ENCODE assay signal across 17 mouse cellular contexts in the genomic region with DNA sequence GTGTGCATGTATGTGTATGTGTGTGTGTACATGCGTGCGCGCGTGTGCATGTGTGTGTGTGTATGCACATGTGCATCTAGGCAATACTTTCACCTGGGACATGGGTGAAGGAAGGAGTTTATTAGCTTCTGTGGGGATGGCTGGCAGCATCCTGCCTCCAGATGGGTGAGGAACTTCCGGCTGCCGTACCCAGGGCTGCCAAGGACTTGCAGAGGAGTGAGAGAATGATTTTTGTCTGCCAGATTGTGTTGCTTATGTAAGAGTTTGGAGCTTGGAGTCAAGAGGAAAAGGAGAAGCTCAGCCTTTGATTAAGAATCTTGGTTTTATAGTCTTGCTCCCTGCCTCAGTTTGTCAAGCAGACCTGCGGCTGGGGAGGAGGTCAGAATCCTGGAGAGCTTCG. TPM values are rescaled to one million over a fixed set of nuclear protein-coding genes. Genes with fewer than 3 reads are reported as not detected.
DNase-seq lines count a peak whose midpoint lies in the region; ATAC-seq and TF ChIP-seq lines count a peak whose summit lies in the region.
"Had no signal": no experiment of that assay in that cellular context is flagged by ENCODE, and none has a peak within 500 bp of the region (broad histone marks: within the 10 kb centered on the region; RNA-seq: fewer than 3 reads in every experiment).

No protein-coding gene starts in this region.

- H3K27me3 ChIP-seq in cerebellum, adult 2 months (ENCODE audit: control insufficient read depth, insufficient read depth, low read length) = no peaks in the 10 kb centered on the region
- H3K27me3 ChIP-seq: midbrain, embryonic 13.5 days had no signal

- TF ChIP-seq CTCF in cerebellum, adult 2 months (IDR thresholded peaks at IDR 0.05; ENCODE audit: borderline replicate concordance, insufficient read depth, low read depth, low read length) = no peak
- no peak for TF ChIP-seq CTCF in layer of hippocampus, adult 2 months (conservative IDR thresholded peaks at IDR 0.05)

- no peak for TF ChIP-seq POLR2A in cerebellum, adult 2 months (IDR thresholded peaks at IDR 0.05; ENCODE audit: borderline replicate concordance, insufficient read depth, low read length)

- ATAC-seq in erythroblast, adult 5-6 weeks (replicated peaks; ENCODE audit: low FRiP score, poor library complexity, severe bottlenecking) = no peak
- ATAC-seq: CD4-positive, CD25-positive, alpha-beta regulatory T cell, adult 4 months; midbrain, embryonic 13.5 days had no signal

- H3K27ac ChIP-seq in cerebellum, adult 2 months (ENCODE audit: insufficient read depth, low read length) = no peak overlapping the region
- peak overlapping the region; percentile 84 for H3K27ac ChIP-seq in layer of hippocampus, adult 2 months
- H3K27ac ChIP-seq: hindbrain, embryonic 10.5 days; midbrain, embryonic 13.5 days had no signal

- H3K4me1 ChIP-seq in cerebellum, adult 2 months (ENCODE audit: control insufficient read depth, insufficient read depth, low read length) = peaks cover 10% of the 10 kb centered on the region
- H3K4me1 ChIP-seq: hindbrain, embryonic 10.5 days had no signal

- H3K4me3 ChIP-seq in cerebellum, adult 2 months (replicated peaks; ENCODE audit: insufficient read depth, low read depth, low read length) = no peak overlapping the region
- H3K4me3 ChIP-seq in layer of hippocampus, adult 2 months = no peak overlapping the region
- H3K4me3 ChIP-seq: hindbrain, embryonic 10.5 days; midbrain, embryonic 13.5 days had no signal

- intact Hi-C loops in left cerebral cortex, postnatal 14 days (cut with DNase I) = loop anchor here (5.0 kb wide), 1 partner anchor 52 kb away; no protein-coding TSS in a partner anchor

- WGBS in cerebellum, adult 2 months = 57% methylated on average over 8 of the region's 8 CpGs

- peak; percentile 93 for DNase-seq in brain, adult 2 months (ENCODE audit: low read depth, low spot score)
- peak; percentile 14 to 40 for DNase-seq in cerebellum, adult 2 months
- DNase-seq in layer of hippocampus, adult 2 months (ENCODE audit: low spot score in 2 of 2) = peak; percentile 72 to 85
- peak; percentile 70 to 80 for DNase-seq in left cerebral cortex, postnatal 14 days (ENCODE audit: low spot score in 2 of 2)
- DNase-seq in thymus, adult 18-20 months = no peak
- no peak for DNase-seq in Muller cell, postnatal 12 days (ENCODE audit: inconsistent ontology term)
- DNase-seq in lung, postnatal 36 days = no peak
- DNase-seq: adrenal gland, postnatal 36 days; embryo, embryonic 11 days; kidney, adult 11 months; lung, adult 2 months had no signal

RNA-seq across cellular contexts. Expression of a gene that starts 9.9 kb away (rescaled TPM):
- polyA plus RNA-seq in cerebellum, adult 2 months (2012; rRNA removed) = 162 and 188 TPM in 2 replicates
- 100 to 1,000 TPM; 667 to 672 TPM for total RNA-seq in layer of hippocampus, adult 2 months (2021)
- total RNA-seq in left cerebral cortex, postnatal 14 days (2021) = 100 to 1,000 TPM; 625 to 626 TPM
- total RNA-seq in erythroblast, adult 5-6 weeks (2015; ENCODE audit: low replicate concordance) = not detected in 2 replicates
- total RNA-seq in erythroblast, adult 5-6 weeks (2017; ENCODE audit: low replicate concordance) = not detected in 2 replicates
- total RNA-seq: neutrophil, adult 5-6 weeks had no signal
- polyA plus RNA-seq: CD4-positive, CD25-positive, alpha-beta regulatory T cell, adult 4 months; spleen, adult 2 months had no signal

Comparison
In these comparisons a context has a peak if more than half of its experiments do, and no peak if none do; other contexts are left out.
1. DNase-seq: peak in brain, adult 2 months (single experiment), cerebellum, adult 2 months (2 of 2), layer of hippocampus, adult 2 months (2 of 2) and left cerebral cortex, postnatal 14 days (2 of 2); none in thymus, adult 18-20 months (0 of 2), Muller cell, postnatal 12 days (single experiment) and lung, postnatal 36 days (single experiment).
2. RNA of a gene that starts 9.9 kb away (total RNA-seq): 667 to 672 TPM in layer of hippocampus, adult 2 months and 625 to 626 TPM in left cerebral cortex, postnatal 14 days; not detected in erythroblast, adult 5-6 weeks; every median in the first group is over 100 times any median in the second.